Mouse (Mus musculus) hindbrain, embryonic 14.5 days (tissue): ENCODE data around the gene Syne3. TPM values are rescaled to one million over a fixed set of nuclear protein-coding genes. Genes with fewer than 3 reads are reported as not detected.
A peak's percentile ranks its signal among the peaks of the same experiment; 100 is the strongest.

Experiments
- ATAC-seq: fragments of 200-750 bp; cut with Nextera tagmentation; 2 replicates; pipeline ENCODE4 v1.8.0; 2017; ENCODE audit warnings: moderate number of reproducible peaks, mild to moderate bottlenecking, moderate TSS enrichment, moderate library complexity; ENCODE audit not compliant: low FRiP score
- DNase-seq: peaks from one replicate; pipeline ENCODE4 v3.0.0-alpha.2; 2015; ENCODE audit warnings: low spot score
- H3K27ac ChIP-seq: fragments of 300-500 bp; sonication (generic); 2 replicates; pipeline ENCODE4 v1.5.1; 2014; ENCODE audit warnings: mild to moderate bottlenecking, moderate library complexity
- H3K27me3 ChIP-seq: fragments of 300-500 bp; sonication (generic); 2 replicates; pipeline ENCODE4 v1.6.1; 2014; ENCODE audit warnings: mild to moderate bottlenecking, low read length, mixed read lengths; ENCODE audit not compliant: control insufficient read depth, insufficient read depth
- H3K36me3 ChIP-seq: fragments of 300-500 bp; sonication (generic); replicated peaks from 2 replicates; pipeline ENCODE4 v1.6.1; 2014; ENCODE audit not compliant: control insufficient read depth, insufficient read depth
- H3K4me1 ChIP-seq: fragments of 300-500 bp; sonication (generic); replicated peaks from 2 replicates; pipeline ENCODE4 v1.6.1; 2014; ENCODE audit warnings: antibody characterized with exemption, low read length, mixed read lengths; ENCODE audit not compliant: control insufficient read depth, insufficient read depth
- H3K4me2 ChIP-seq: fragments of 300-500 bp; sonication (generic); replicated peaks from 2 replicates; pipeline ENCODE4 v1.6.1; 2014; ENCODE audit warnings: mild to moderate bottlenecking, moderate library complexity
- H3K4me3 ChIP-seq: fragments of 300-500 bp; sonication (generic); replicated peaks from 2 replicates; pipeline ENCODE4 v1.5.1; 2014; ENCODE audit warnings: mild to moderate bottlenecking, low read length
- H3K9ac ChIP-seq: fragments of 300-500 bp; sonication (generic); 2 replicates; pipeline ENCODE4 v1.6.1; 2014
- H3K9me3 ChIP-seq: fragments of 300-500 bp; sonication (generic); 2 replicates; pipeline ENCODE4 v1.6.1; 2016; ENCODE audit warnings: low read length; ENCODE audit not compliant: control insufficient read depth
- WGBS: fragments of 180-500 bp; shearing (Covaris S2); extraction: QIAGEN DNeasy Blood & Tissue Kit; methylation state at CpG from one replicate; pipeline ENCODE4 v1.1.7; 2014; 5-methylcytosine and 5-hydroxymethylcytosine counted together
- polyA plus RNA-seq: library from polyadenylated mRNA; unstranded; fragments of >200 nt; fragmentation: Nextera tagmentation; extraction: Ambion mirVana; gene quantifications from 2 replicates; pipeline ENCODE4 v1.2.1, GENCODE M21; 2014

Gene Syne3
- polyA plus RNA-seq, 1 experiment from 2014 or later, result 0.35 TPM

DNA sequence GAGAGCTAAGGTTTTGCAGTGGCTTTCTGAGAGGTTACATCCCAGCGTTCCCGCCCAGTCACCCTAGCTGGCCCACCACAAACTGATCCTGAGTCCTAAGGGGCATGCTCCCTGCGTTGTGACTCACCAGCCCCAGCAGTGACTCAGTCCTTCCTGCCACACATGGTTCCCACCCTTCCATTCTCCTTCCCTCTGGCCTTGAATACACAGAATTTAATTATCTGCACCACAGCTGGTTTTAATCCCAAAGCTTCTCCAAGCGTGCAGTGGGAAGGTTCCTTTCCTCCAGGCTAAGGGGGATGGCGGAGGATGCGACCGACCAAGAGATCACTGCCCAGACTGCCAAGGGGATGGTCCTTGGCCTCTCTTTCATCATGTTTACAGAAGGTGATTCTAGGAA lies 26.1 kb downstream of the Syne3 start:
- ATAC-seq (no peak), DNase-seq (no peak)
- Histone ChIP-seq H3K4me2 (no peak overlapping the region), H3K9me3 (no peaks in the 10 kb centered on the region), H3K9ac (no peak overlapping the region), H3K36me3 (no peaks in the 10 kb centered on the region), H3K27me3 (no peaks in the 10 kb centered on the region), H3K27ac (no peak overlapping the region), H3K4me3 (no peak overlapping the region), H3K4me1 (no peaks in the 10 kb centered on the region)
- 49% methylated on average over 7 of the region's 7 CpGs for WGBS

GRCm38 (mm10) chr12:104978943-104979723 lies 30.5 kb downstream of the Syne3 start:
- ATAC-seq (no peak), DNase-seq (no peak)
- H3K4me3 ChIP-seq, result no peak overlapping the region
- H3K27ac ChIP-seq, result no peak overlapping the region
- H3K4me1 ChIP-seq, result no peaks in the 10 kb centered on the region
- H3K9ac ChIP-seq, result no peak overlapping the region
- H3K9me3 ChIP-seq, result no peaks in the 10 kb centered on the region
- H3K36me3 ChIP-seq, result no peaks in the 10 kb centered on the region
- H3K4me2 ChIP-seq, result no peak overlapping the region
- WGBS, result 64% methylated on average over 22 of the region's 22 CpGs
- H3K27me3 ChIP-seq, result no peaks in the 10 kb centered on the region

DNA sequence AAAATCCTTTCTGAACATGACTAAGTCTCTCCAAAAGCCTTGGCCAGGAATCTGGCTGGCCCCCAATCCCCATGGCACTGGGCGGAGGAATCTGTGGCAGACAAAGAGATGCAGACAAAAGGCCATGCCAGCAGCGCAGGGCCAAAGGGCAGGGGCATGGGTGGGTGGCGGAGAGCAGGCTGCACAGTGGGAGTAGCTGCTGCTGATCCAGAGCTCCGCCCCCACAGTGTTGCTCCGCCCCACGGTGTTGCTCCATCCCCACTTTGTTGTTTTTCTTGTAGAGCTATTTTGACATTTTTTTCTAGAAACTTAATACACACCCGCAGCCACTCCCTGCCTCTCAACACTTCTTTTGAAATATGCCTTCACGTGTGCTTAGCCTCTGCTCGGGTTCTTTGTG lies 31.2 kb downstream of the Syne3 start:
- peak; percentile 33 for DNase-seq
- no peak overlapping the region for H3K4me3 ChIP-seq
- ATAC-seq, result 0 out of 2 replicates have a peak, but pooled peaks have one; percentile 37
- no peaks in the 10 kb centered on the region for H3K4me1 ChIP-seq
- no peak overlapping the region for H3K4me2 ChIP-seq
- H3K27me3 ChIP-seq, result no peaks in the 10 kb centered on the region
- H3K9ac ChIP-seq, result no peak overlapping the region
- no peaks in the 10 kb centered on the region for H3K36me3 ChIP-seq
- no peak overlapping the region for H3K27ac ChIP-seq
- 5% methylated on average over 9 of the region's 9 CpGs for WGBS
- no peaks in the 10 kb centered on the region for H3K9me3 ChIP-seq

GRCm38 (mm10) chr12:104976903-104977302 lies 32.7 kb downstream of the Syne3 start:
- H3K4me3 ChIP-seq, result no peak overlapping the region
- DNase-seq (no peak), ATAC-seq (no peak)
- no peak overlapping the region for H3K27ac ChIP-seq
- H3K9me3 ChIP-seq, result no peaks in the 10 kb centered on the region
- WGBS, result 89% methylated on average over 7 of the region's 7 CpGs
- H3K36me3 ChIP-seq, result no peaks in the 10 kb centered on the region
- H3K4me2 ChIP-seq, result no peak overlapping the region
- no peak overlapping the region for H3K9ac ChIP-seq
- no peaks in the 10 kb centered on the region for H3K4me1 ChIP-seq
- no peaks in the 10 kb centered on the region for H3K27me3 ChIP-seq

DNA sequence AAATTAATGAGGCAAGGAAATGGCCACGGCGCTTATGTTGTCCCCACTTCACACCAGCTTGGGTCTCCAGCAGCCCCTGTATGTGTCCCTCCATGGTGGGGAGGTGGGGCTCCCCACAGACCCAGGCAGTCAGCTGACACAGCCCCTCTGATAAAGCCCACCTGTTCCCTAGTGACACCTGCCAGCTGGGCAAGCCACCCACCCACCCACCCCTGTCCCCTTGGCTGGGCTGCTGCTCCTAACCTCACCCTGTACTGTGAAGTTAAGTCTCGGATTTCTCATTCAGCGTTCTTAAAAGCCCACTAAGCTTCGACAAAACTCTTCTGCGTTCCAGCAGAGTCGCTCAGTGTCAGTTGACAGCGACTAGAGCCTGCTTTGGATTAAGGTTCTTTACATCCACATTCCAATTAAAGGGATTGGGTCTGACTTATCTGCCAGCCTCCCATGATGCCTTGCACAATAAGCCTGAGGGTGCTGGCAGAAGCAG lies 33.2 kb downstream of the Syne3 start:
- 72% methylated on average over 8 of the region's 8 CpGs for WGBS
- Histone ChIP-seq H3K4me1 (no peaks in the 10 kb centered on the region), H3K4me3 (no peak overlapping the region), H3K36me3 (no peaks in the 10 kb centered on the region), H3K4me2 (no peak overlapping the region), H3K9me3 (no peaks in the 10 kb centered on the region), H3K27me3 (no peaks in the 10 kb centered on the region), H3K9ac (no peak overlapping the region), H3K27ac (no peak overlapping the region)
- no peak for ATAC-seq
- DNase-seq, result no peak

- DNase-seq (no peak), ATAC-seq (no peak)
- no peaks in the 10 kb centered on the region for H3K4me1 ChIP-seq
- no peak overlapping the region for H3K4me2 ChIP-seq
- no peak overlapping the region for H3K4me3 ChIP-seq
- WGBS, result 80% methylated on average over 6 of the region's 6 CpGs
- H3K36me3 ChIP-seq, result no peaks in the 10 kb centered on the region
- no peaks in the 10 kb centered on the region for H3K9me3 ChIP-seq
- H3K9ac ChIP-seq, result no peak overlapping the region
- no peaks in the 10 kb centered on the region for H3K27me3 ChIP-seq
- H3K27ac ChIP-seq, result no peak overlapping the region
These were observed 36.7 kb downstream of the Syne3 start for GRCm38 (mm10) chr12:104972860-104973259.

DNA sequence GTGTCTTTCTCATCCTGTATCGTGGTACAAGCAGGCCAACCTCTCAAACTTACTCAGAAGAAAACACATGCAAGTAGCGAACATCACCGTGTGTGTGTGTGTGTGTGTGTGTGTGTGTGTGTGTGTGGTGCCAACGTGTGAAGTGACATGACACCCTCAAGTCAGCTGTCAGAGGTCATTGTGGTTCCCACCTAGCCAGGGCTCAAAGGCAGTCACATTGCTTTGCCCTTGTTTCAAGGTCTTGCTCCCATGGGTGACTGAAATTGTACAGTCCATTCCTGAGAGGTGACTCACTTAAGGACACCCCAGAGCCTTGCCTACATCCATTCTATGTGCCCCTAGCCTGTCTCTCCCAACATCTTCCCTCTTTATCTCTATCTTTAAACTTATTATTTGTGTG lies 40.0 kb downstream of the Syne3 start:
- DNase-seq, result no peak
- Histone ChIP-seq H3K9ac (no peak overlapping the region), H3K9me3 (no peaks in the 10 kb centered on the region), H3K4me2 (no peak overlapping the region), H3K4me1 (no peaks in the 10 kb centered on the region), H3K36me3 (no peaks in the 10 kb centered on the region), H3K4me3 (no peak overlapping the region), H3K27ac (no peak overlapping the region), H3K27me3 (no peaks in the 10 kb centered on the region)
- WGBS, result 91% methylated on average over 4 of the region's 4 CpGs
- ATAC-seq, result no peak

DNA sequence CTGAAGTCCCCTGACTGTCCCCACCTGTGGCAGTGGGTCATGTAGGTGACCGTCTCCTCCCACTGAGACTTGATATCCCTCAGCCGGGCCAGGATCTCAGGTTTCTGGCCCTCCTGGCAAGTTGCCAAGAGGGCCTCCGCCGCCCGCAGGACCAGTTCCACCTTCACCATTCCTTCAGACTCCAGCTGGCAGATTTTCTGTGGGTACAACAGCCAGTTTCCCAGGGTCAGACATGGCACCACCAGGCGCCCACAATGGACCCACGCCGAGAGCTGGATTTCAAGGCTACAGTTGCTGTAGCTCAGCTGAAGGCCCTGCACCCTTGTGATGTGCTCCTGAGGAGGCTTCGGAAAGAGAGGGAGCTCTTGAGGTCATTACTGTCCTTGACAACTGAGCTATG lies 40.4 kb downstream of the Syne3 start:
- no peak for ATAC-seq
- DNase-seq, result no peak
- H3K4me1 ChIP-seq, result no peaks in the 10 kb centered on the region
- WGBS, result 86% methylated on average over 9 of the region's 9 CpGs
- H3K27me3 ChIP-seq, result no peaks in the 10 kb centered on the region
- no peak overlapping the region for H3K27ac ChIP-seq
- H3K4me2 ChIP-seq, result no peak overlapping the region
- H3K36me3 ChIP-seq, result no peaks in the 10 kb centered on the region
- H3K4me3 ChIP-seq, result no peak overlapping the region
- no peaks in the 10 kb centered on the region for H3K9me3 ChIP-seq
- no peak overlapping the region for H3K9ac ChIP-seq

- Histone ChIP-seq H3K4me3 (no peak overlapping the region), H3K4me2 (no peak overlapping the region), H3K9me3 (no peaks in the 10 kb centered on the region), H3K27ac (no peak overlapping the region), H3K27me3 (no peaks in the 10 kb centered on the region), H3K9ac (no peak overlapping the region), H3K36me3 (no peaks in the 10 kb centered on the region), H3K4me1 (no peaks in the 10 kb centered on the region)
- ATAC-seq (peak; percentile 75; the same call in 1 of the 2 replicates), DNase-seq (peak; percentile 45)
- WGBS, result 49% methylated on average over 7 of the region's 7 CpGs
These were observed 44.4 kb downstream of the Syne3 start for GRCm38 (mm10) chr12:104964953-104965911.
